Mouse (Mus musculus) adrenal gland, adult 2 months (tissue): ENCODE results near the gene Exosc6. TPM values are rescaled to one million over a fixed set of nuclear protein-coding genes. Genes with fewer than 3 reads are reported as not detected.
"Not testable (repeated sequence)": the region's sequence is repeated elsewhere in the genome, so short reads cannot be mapped to it uniquely, and the experiment has no call there.

Experiments
- DNase-seq: peaks from one replicate; pipeline ENCODE4 v3.0.0; 2021
- microRNA-seq, 2 experiments: library from miRNA; unstranded; fragments of <30 nt; microRNA quantifications; one replicate each; pipeline ENCODE4 v1.2.0; 2021
- polyA plus RNA-seq: library from polyadenylated mRNA; depleted of rRNA; stranded (reverse); fragments of >200 nt; gene quantifications from 2 replicates; pipeline ENCODE4 v1.2.3, GENCODE M21; 2012; rRNA removed
- total RNA-seq, 2 experiments: library from RNA; stranded (reverse); gene quantifications; 2 replicates each; pipeline ENCODE4 v1.2.3; 2021

Gene Exosc6
- total and polyA plus RNA-seq, 3 experiments = 43.3 TPM; not detected in 2

DNA sequence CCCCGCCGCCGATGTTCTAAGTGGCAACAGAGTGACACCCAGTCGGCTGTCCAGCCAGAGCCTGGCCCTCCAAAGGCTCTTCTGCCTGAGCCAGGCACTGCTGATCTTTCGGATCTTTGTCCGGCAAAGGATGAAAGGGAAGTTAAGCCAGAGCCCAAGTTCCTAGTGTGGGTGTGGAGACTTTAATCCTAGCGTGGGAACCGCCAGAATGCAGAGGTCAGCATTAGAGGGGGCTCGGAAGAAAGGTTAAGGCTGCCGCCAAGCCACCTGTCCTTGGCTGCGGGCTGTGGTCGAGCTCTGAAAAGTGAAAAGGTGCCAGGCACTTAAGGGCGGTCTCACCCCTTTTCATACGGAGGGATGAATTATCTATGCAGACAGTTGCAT lies 5.5 kb downstream of the Exosc6 start:
- DNase-seq = peak; percentile 23

DNA sequence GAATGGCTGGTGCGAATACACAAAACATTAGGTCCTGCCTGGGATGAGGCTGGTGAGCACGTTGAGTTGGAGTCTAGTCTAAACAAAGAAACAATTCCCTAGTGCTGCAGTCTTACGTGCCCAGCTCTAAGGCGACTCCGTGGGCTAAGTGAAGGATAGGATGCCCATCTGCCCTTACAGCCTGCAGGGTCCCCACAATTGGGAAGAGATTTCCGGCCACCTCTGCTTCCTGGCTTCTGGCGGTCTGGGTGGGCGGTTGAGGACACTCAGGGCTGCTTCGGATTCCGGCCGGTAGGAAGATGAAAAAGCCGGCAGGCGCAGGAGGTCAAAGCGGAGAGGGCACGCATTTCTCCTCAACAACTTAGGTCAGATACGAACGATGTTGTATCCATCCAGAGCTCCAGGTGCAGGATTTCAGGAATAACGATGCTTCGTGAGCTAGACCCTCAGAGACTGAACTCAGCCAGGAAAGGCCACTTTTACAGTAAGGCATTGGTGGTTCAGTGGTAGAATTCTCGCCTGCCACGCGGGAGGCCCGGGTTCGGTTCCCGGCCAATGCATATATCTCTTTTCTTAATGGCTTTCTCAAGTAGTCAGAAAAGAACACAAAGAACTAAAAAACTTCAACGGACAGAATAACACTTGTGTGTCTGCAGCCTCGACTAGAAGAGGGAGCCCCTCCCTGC lies 6.1 kb downstream of the Exosc6 start:
- peak; percentile 88 for DNase-seq

DNA sequence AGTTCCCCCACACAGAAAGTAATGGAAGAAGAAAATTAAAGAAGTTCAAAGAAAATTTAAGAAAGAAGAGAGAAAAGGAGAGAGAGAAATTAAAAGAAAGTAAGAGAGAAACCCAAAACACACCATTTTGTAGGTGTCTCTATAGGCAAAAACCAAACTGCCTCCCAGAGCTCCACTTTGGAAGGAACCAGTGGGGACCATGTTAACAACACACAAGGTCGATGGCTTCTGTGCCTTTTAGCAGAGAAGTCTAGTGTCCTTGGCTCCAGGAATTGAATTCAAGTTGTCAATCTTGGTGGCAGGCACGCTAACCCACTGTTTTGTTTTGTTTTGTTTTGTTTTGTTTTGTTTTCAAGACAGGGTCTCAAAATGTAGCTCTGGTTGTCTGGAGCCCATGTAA lies 6.8 kb downstream of the Exosc6 start:
- no peak for DNase-seq

DNA sequence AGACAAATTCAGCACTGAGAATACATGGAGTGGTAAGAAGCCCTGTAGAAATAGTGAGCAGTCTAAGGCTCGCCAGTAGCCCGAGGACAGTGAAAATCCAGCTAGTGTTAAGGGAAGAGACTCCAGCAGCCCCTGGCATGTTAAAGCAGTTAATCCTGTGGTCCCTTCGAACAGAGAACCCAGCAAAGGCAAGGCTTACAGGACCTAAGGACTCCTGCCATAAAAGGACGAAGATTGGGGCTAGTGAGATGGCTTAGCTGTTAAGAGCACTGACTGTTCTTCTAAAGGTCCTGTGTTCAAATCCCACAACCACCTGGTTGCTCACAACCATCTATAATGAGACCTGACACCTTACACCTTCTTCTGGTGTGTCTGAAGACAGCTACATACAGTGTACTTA lies 10.2 kb downstream of the Exosc6 start:
- DNase-seq = no peak

DNA sequence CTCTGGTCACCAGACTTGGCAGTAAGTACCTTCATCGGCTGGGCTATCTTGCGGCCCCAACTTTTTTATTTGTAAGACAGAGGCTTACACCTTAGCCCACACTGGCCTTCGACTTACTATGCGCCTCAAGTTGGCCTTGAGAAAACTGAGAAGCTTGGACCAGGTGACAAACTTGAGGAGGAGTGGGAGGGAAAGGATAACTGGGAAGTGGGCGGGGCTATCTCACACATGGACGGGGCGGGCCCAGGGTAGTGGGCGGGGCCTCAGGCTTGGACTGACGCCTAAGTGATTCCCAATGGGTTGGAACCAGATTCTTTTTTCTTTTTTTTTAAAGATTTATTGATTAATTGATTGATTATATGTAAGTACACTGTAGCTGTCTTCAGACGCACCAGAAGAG lies 11.3 kb downstream of the Exosc6 start:
- no peak for DNase-seq

DNA sequence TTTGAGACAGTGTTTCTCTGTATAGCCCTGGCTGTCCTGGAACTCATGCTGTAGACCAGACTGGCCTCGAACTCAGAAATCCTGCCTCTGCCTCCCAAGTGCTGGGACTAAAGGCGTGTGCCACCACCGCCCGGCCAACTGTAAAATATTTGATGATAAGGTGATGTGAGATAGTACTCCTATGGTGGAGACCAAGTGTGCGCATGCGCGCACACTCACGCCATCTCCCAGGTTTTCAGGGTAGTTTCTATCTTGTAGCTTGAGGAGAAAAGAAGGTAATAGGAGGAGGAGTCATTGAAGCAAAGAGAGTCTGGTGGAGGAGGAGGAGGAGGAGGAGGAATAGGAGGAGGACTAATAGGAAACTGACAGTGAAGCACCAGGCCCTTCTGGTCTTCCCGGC lies 12.5 kb downstream of the Exosc6 start:
- DNase-seq = not testable (repeated sequence)

DNA sequence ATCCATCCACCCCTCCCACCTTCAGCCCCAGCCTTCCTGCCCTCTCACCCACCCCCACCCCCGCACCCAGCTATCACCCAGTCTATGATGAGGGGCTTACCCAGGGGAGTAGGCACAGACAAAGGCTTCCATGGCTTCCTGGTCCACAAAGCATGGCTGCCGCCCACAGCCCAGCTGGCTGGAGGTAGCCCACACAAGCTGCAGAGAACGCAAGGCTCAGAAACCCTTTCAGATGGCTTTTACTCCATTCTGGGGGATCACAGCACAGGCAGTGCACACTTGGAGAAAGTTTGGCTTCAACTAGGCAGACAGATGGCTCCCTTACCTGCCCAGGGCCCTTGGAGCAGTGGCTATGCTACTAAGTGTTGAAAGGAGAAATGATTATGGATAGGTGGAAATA lies 19.8 kb downstream of the Exosc6 start:
- no peak for DNase-seq

DNA sequence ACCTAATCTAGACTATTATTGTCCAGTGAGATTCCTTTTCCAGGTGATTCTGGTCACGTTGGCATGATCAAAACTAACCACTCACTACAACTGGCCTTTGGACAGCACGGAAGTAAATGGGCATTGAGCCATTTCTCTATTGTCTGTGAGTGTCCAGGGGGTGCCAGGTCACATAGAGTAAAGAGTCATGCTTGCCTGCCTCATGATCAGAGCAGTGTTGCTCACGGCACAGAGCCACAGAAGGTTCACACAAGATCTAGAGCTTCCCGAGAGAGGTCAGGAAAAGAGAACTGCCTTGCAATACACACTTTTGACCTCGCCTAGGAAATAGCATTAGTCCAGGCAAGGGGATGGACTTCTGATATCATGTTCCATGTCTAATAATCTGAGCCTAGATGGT lies 23.3 kb downstream of the Exosc6 start:
- DNase-seq = no peak

DNA sequence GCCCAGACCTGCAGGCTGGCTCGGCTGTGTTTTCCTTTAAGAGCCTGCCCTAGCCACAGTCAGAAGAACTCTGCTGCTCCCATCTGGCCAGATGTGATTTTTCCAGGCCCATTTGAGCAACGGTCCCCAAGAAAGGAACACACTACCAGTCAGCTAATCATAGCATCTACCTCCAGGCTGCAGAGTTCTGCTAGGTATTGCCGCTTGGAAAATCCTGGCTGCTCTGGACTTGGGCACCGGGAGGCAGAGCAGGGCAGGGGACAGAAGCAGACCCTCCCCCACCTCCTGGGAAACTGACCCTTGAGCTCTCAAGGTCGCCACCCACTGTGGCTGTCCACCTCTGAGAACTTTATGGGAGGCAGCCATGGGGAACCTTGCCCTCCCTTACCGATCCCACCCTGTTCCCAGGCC lies 23.7 kb downstream of the Exosc6 start:
- peak; percentile 55 for DNase-seq

DNA sequence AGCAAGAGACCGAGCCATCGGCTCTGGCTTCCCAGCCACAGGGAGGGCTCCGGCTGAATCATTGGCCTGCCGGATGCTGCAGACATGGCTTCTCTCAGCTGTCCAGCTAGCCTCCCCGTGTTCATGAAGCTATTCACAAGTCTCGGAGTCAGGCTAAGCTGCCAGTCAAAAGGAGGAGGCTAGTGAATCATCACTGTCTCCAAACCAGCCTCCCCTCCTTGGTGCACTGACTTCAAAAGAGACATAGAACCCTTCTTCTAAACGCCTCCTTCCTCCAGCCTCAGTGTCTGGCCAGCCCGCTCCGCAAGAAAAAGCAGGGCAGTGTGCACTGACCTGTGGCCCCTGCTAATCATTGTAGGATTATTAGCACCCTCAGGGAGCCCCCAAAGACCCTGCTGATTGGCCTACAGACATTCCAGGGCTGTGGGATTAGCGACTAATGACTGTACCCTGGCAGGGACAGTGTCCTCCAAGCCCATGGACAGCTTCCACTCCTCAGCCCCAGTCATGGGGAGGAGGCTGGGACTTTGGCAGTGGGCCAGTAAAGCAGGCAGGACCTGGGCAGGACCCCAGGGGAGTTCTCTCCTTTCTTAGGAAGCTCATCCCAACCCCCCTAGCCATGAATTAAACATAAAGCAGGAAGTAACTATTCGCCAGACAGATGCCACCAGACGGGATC lies 25.6 kb downstream of the Exosc6 start:
- no peak for DNase-seq

DNA sequence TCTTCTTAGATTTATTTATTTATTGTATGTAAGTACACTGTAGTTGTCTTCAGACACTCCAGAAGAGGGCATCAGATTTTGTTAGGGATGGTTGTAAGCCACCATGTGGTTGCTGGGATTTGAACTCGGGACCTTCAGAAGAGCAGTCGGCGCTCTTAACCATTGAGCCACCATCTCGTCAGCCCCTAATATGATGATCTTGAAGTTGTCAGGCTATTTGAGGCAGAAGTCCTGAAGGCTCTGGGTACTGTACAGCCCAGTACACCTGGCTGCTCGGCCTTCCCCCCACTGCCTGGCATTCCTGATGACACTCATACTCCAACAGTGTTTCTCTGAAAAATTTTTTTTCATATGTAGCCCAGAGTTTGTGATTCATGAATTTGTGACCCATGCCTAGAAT lies 27.8 kb downstream of the Exosc6 start:
- DNase-seq = not testable (repeated sequence)

DNA sequence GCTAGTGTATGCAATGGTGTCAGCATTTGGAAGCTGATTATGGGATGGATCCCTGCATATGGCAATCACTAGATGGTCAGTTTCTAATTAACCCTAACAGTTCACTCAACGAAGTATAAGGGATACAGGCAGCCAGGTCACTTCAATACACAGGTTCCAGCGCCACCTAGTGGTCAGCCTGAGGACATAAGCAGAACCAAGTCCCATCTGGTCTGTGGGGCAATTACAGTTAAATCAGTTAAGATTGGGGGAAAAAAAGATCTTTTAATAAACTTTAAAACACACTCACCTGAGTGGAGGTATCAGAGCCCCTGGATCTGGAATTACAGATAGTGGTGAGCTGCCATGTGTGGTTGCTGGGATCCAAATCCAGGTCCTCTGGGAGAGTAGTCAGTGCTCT lies 34.0 kb downstream of the Exosc6 start:
- DNase-seq = peak; percentile 63

DNA sequence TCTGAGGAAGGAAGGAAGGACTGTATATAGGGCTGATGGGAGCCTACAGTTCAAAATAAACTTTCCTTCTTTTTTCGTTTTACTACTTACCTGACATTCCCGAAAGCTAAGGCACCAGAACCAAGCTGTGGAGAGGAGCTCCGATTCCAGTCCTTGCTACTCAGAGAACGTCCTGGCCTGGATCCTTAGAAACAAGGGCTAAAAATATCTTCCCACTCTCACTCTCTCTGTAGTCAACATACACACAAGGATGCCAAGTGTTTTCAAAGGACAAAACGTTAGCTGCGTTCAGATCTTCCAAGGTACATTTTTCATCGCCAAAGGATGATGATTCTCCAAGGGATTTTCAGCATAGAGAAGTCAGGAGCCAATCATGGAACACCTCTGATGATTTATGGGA lies 35.6 kb downstream of the Exosc6 start:
- DNase-seq = no peak

DNA sequence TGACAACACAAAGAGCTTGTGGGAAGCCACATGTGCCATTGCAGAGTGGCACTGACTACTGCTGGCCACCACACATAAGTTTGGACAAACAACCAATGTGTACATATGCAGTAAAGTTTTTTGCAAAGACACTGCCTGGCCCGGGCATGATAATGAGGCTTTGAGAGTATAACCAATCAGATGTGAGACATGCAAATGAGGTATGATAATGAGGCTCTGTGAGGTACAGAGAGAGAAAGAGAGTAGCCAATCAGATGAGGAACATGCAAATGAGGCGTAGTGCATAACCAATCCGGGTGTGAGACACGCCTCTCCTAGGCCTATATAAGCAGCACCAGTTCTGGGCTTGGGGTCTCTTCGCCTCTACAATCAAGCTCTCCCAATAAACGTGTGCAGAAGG lies 36.2 kb downstream of the Exosc6 start, which contains the start of gene Clec18a:
Gene Clec18a (minus strand): TSS at position 101 of the 400 bp plus-strand sequence.
- not testable (repeated sequence) for DNase-seq

DNA sequence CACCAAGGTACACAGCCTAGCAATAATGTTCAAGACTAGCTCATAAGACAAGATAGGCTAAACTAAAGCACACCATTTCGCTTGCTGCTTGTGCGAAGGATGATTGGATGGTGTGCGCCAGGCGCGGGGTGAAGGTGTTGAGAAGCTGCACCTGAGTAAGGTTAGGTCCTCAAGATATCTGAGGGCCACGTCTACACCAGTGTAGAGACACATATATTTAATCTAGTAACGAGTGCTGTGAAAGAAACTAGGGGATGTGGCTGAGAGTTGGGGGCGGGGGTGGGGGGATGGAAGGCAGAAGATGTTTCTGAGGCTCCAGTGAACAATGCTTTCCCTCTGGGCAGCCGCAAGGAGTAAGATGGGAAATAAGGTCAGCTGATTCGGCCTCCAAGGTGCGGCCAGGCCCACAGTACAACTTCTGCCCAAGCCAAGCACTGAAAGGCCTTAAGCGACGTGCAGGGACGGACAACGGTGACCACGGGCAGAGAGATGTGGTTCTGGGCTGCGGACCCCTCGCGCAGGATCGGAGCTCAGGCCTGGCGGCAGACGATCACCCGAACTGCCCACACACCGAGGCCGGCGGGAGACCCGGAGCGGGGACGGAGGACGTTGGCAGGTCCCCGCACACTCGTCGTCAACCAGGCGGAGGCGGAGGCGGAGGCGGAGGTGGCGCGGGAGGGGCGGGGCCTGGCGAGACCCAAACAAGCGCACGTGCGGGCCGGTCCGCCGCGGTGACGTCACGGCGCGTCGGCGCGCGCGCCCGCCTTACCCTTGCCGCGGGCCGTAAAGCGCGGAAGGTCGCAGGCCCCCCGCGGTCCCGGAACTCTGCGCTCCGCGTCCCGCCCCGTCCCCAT lies 38.0 kb downstream of the Exosc6 start, which contains the start of gene Pdpr:
Gene Pdpr (plus strand): TSS at position 766 of the 854 bp plus-strand sequence.
- DNase-seq = peak; percentile 96

DNA sequence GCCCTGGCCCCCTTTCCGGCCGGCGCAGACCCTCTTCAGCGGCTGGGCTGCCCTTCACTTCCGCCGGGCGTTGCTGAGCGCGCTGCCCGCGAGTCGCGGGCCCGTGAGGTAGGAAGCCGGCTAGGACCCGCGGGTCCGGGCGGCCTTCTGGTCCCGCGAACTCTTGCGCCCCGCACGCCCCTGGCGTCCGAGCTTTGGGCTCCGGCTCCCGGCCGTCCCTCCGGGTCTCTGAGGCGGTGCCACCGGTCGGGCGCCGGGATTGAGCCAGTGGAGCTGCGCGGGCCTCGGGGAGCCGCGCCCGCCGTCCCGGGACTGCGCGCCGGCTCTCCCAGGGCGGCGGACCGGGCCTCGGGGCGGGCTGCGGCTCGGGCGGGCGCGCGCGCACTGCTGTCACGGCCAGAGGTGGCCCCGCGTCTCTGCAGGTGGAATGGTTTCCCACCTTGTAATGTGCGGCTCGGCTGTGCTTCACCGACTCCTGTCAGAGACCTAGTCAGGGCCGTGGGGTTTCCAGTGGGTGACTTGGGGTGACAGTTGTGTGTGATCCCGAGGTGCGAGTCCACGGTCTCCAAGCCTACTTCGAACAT lies 38.7 kb downstream of the Exosc6 start:
- not testable (repeated sequence) for DNase-seq

Small RNA genes within 50 kb of the gene (microRNA-seq; reads per million reads assigned to microRNA genes)
- gene Gm24103 (0 reads per million in 2 experiments), gene Mir3473d (0 to 0.83 reads per million in 2 experiments)

Other genes with a start within 250 kb of the Exosc6 start
- gene Cog4, start 209.7 kb upstream of the Exosc6 start, total RNA-seq = 10 to 100 TPM; 85.3 to 87.0 TPM
- gene Cog4, start 209.7 kb upstream of the Exosc6 start, polyA plus RNA-seq = 21.0 and 21.3 TPM in 2 replicates
- 10 to 100 TPM; 64.7 to 65.6 TPM for gene Sf3b3, start 209.6 kb upstream of the Exosc6 start, total RNA-seq
- 13.2 and 21.1 TPM in 2 replicates for gene Sf3b3, start 209.6 kb upstream of the Exosc6 start, polyA plus RNA-seq
- gene Fuk, start 153.9 kb upstream of the Exosc6 start, total RNA-seq = 10 to 100 TPM in 1 of 2 experiments, 1 to 10 TPM in 1; 6.7 to 11.5 TPM
- gene Fuk, start 153.9 kb upstream of the Exosc6 start, polyA plus RNA-seq = 20.4 and 22.0 TPM in 2 replicates
- gene St3gal2, start 136.4 kb upstream of the Exosc6 start, total RNA-seq = 10 to 100 TPM; 14.2 to 29.5 TPM
- 19.4 and 20.2 TPM in 2 replicates for gene St3gal2, start 136.4 kb upstream of the Exosc6 start, polyA plus RNA-seq
- gene Ddx19a, start 58.5 kb upstream of the Exosc6 start, total RNA-seq = 10 to 100 TPM; 35.5 to 41.7 TPM
- 15.1 and 19.3 TPM in 2 replicates for gene Ddx19a, start 58.5 kb upstream of the Exosc6 start, polyA plus RNA-seq
- gene Ddx19b, start 24.6 kb upstream of the Exosc6 start, total RNA-seq = 10 to 100 TPM in 1 of 2 experiments, 1 to 10 TPM in 1; 8.1 to 11.1 TPM
- gene Ddx19b, start 24.6 kb upstream of the Exosc6 start, polyA plus RNA-seq = 0.96 and 1.3 TPM in 2 replicates
- gene Aars, start 23.2 kb upstream of the Exosc6 start, total RNA-seq = 100 to 1,000 TPM; 112 to 155 TPM
- 31.8 and 37.4 TPM in 2 replicates for gene Aars, start 23.2 kb upstream of the Exosc6 start, polyA plus RNA-seq
- under 1 TPM in 1 of 2 experiments, not detected in 1; 0.14 TPM for gene Clec18a, start 36.1 kb downstream of the Exosc6 start, total RNA-seq
- 0.04 and 0.11 TPM in 2 replicates for gene Clec18a, start 36.1 kb downstream of the Exosc6 start, polyA plus RNA-seq
- 10 to 100 TPM; 34.7 to 37.1 TPM for gene Pdpr, start 38.3 kb downstream of the Exosc6 start, total RNA-seq
- gene Pdpr, start 38.3 kb downstream of the Exosc6 start, polyA plus RNA-seq = 17.4 and 19.1 TPM in 2 replicates
- 100 to 1,000 TPM; 100 to 110 TPM for gene Glg1, start 202.9 kb downstream of the Exosc6 start, total RNA-seq
- gene Glg1, start 202.9 kb downstream of the Exosc6 start, polyA plus RNA-seq = 48.1 and 52.6 TPM in 2 replicates
- 10 to 100 TPM; 50.1 to 54.4 TPM for gene Rfwd3, start 243.9 kb downstream of the Exosc6 start, total RNA-seq
- 11.6 and 13.6 TPM in 2 replicates for gene Rfwd3, start 243.9 kb downstream of the Exosc6 start, polyA plus RNA-seq